In the genomic region with DNA sequence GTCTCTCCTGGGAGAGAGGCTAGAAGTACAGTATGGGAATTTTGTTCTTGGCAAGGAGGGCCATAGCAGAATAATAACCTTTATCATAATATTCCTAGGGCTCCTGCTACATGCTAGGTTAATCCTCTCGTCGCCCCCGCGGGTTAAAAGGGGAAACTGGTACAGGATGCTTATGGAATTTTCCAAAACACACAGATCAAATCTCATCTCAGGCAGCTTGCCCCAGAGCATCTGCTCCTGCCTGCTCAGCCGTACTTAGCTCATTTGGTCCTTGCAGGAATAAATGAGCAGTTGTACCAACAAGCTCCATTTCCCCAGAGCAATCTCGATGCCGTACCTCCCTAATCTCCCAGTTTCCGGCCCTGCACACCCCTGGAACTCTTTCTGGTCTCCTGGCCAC, we compare ENCODE assay signal across 13 mouse cellular contexts. TPM values are rescaled to one million over a fixed set of nuclear protein-coding genes. Genes with fewer than 3 reads are reported as not detected.
DNase-seq lines count a peak whose midpoint lies in the region; ATAC-seq lines count a peak whose summit lies in the region.
"Had no signal": no experiment of that assay in that cellular context is flagged by ENCODE, and none has a peak within 500 bp of the region (broad histone marks: within the 10 kb centered on the region; RNA-seq: fewer than 3 reads in every experiment).

No protein-coding gene starts in this region.

- no peak for ATAC-seq in forebrain, embryonic 14.5 days
- ATAC-seq in forebrain, embryonic 12.5 days (ENCODE audit: low FRiP score): no peak
- no peak for ATAC-seq in neural tube, embryonic 15.5 days (ENCODE audit: low FRiP score)
- no peak for ATAC-seq in heart, embryonic 12.5 days (ENCODE audit: insufficient number of reproducible peaks, low FRiP score)

- H3K27ac ChIP-seq in forebrain, embryonic 14.5 days (ENCODE audit: low read depth, low read length): peak overlapping the region; percentile 33; the same call in 1 of the 2 replicates
- H3K27ac ChIP-seq in forebrain, embryonic 12.5 days: no peak overlapping the region
- H3K27ac ChIP-seq in neural tube, embryonic 15.5 days (replicated peaks): peak overlapping the region; percentile 38; the same call in 1 of the 2 replicates
- H3K27ac ChIP-seq in heart, embryonic 12.5 days (ENCODE audit: poor library complexity, severe bottlenecking): no peak overlapping the region
- H3K27ac ChIP-seq: neural tube, embryonic 12.5 days had no signal

- no peak overlapping the region for H3K4me3 ChIP-seq in forebrain, embryonic 14.5 days (ENCODE audit: low read depth, low read length)
- no peak overlapping the region for H3K4me3 ChIP-seq in forebrain, embryonic 12.5 days (replicated peaks)
- no peak overlapping the region for H3K4me3 ChIP-seq in neural tube, embryonic 15.5 days (replicated peaks)
- H3K4me3 ChIP-seq in heart, embryonic 12.5 days: no peak overlapping the region
- H3K4me3 ChIP-seq: neural tube, embryonic 12.5 days had no signal

- H3K9me3 ChIP-seq in forebrain, embryonic 14.5 days (replicated peaks; ENCODE audit: control insufficient read depth, low read length): no peaks in the 10 kb centered on the region
- H3K9me3 ChIP-seq in forebrain, embryonic 12.5 days: no peaks in the 10 kb centered on the region
- H3K9me3 ChIP-seq in neural tube, embryonic 15.5 days (replicated peaks): no peaks in the 10 kb centered on the region
- no peaks in the 10 kb centered on the region for H3K9me3 ChIP-seq in heart, embryonic 12.5 days (replicated peaks)
- H3K9me3 ChIP-seq: neural tube, embryonic 12.5 days had no signal

- DNase-seq in forebrain, embryonic 14.5 days (ENCODE audit: low spot score): no peak
- DNase-seq in neural tube, embryonic 10.5 days (ENCODE audit: extremely low spot score, low spot score): no peak
- DNase-seq in layer of hippocampus, adult 11-12 months (ENCODE audit: low spot score): peak; percentile 51
- DNase-seq in telencephalon, adult 2 months (ENCODE audit: low read depth, low spot score): peak; percentile 45
- no peak for DNase-seq in adrenal gland, postnatal 4 days (ENCODE audit: low spot score in 2 of 2)
- DNase-seq: kidney, adult 18-20 months; liver had no signal

- H3K27me3 ChIP-seq in forebrain, embryonic 14.5 days (replicated peaks; ENCODE audit: control insufficient read depth, insufficient read depth, low read length): no peaks in the 10 kb centered on the region
- 0 out of 2 replicates have a peak, but pooled peaks cover 8% of the 10 kb centered on the region for H3K27me3 ChIP-seq in forebrain, embryonic 12.5 days
- peaks cover 9% of the 10 kb centered on the region; the same call in 1 of the 2 replicates for H3K27me3 ChIP-seq in neural tube, embryonic 15.5 days (replicated peaks)
- no peaks in the 10 kb centered on the region; the same call in 1 of the 2 replicates for H3K27me3 ChIP-seq in heart, embryonic 12.5 days (replicated peaks)
- H3K27me3 ChIP-seq: neural tube, embryonic 12.5 days had no signal

- no peak overlapping the region for H3K4me2 ChIP-seq in forebrain, embryonic 14.5 days (ENCODE audit: low read length)
- no peak overlapping the region for H3K4me2 ChIP-seq in forebrain, embryonic 12.5 days
- no peak overlapping the region for H3K4me2 ChIP-seq in neural tube, embryonic 15.5 days
- H3K4me2 ChIP-seq in heart, embryonic 12.5 days: no peak overlapping the region
- H3K4me2 ChIP-seq: neural tube, embryonic 12.5 days had no signal

- WGBS in forebrain, embryonic 14.5 days: 63% methylated on average over 8 of the region's 8 CpGs
- 73% methylated on average over 8 of the region's 8 CpGs for WGBS in forebrain, embryonic 12.5 days
- WGBS in neural tube, embryonic 15.5 days: 64% methylated on average over 8 of the region's 8 CpGs
- WGBS in heart, embryonic 12.5 days: 64% methylated on average over 8 of the region's 8 CpGs

- peaks cover 14% of the 10 kb centered on the region for H3K4me1 ChIP-seq in forebrain, embryonic 14.5 days (ENCODE audit: control insufficient read depth, insufficient read depth, low read length)
- peaks cover 44% of the 10 kb centered on the region for H3K4me1 ChIP-seq in forebrain, embryonic 12.5 days
- H3K4me1 ChIP-seq in neural tube, embryonic 15.5 days: peaks cover 36% of the 10 kb centered on the region
- peaks cover 37% of the 10 kb centered on the region for H3K4me1 ChIP-seq in heart, embryonic 12.5 days (replicated peaks)

- H3K36me3 ChIP-seq in forebrain, embryonic 14.5 days (ENCODE audit: control insufficient read depth, insufficient read depth, low read length): no peaks in the 10 kb centered on the region
- no peaks in the 10 kb centered on the region for H3K36me3 ChIP-seq in forebrain, embryonic 12.5 days (replicated peaks)
- H3K36me3 ChIP-seq in neural tube, embryonic 15.5 days: no peaks in the 10 kb centered on the region
- no peaks in the 10 kb centered on the region for H3K36me3 ChIP-seq in heart, embryonic 12.5 days
- H3K36me3 ChIP-seq: neural tube, embryonic 12.5 days had no signal

- H3K9ac ChIP-seq in forebrain, embryonic 14.5 days (ENCODE audit: low read length): no peak overlapping the region; the same call in 1 of the 2 replicates
- H3K9ac ChIP-seq in forebrain, embryonic 12.5 days: no peak overlapping the region
- H3K9ac ChIP-seq in neural tube, embryonic 15.5 days (replicated peaks): no peak overlapping the region
- H3K9ac ChIP-seq in heart, embryonic 12.5 days: no peak overlapping the region

RNA-seq across cellular contexts. Expression of a gene that starts 31.2 kb away (rescaled TPM):
- 2.7 and 3.0 TPM in 2 replicates for polyA plus RNA-seq in forebrain, embryonic 14.5 days (2014; fragmentation: Nextera tagmentation; extraction: Ambion mirVana)
- 0.46 and 0.81 TPM in 2 replicates for polyA plus RNA-seq in forebrain, embryonic 12.5 days (2016; fragmentation: Nextera tagmentation; extraction: Ambion mirVana)
- polyA plus RNA-seq in neural tube, embryonic 15.5 days (2015; fragmentation: Nextera tagmentation; extraction: Ambion mirVana): 1.9 and 2.7 TPM in 2 replicates
- 6.3 and 7.6 TPM in 2 replicates for polyA plus RNA-seq in heart, embryonic 12.5 days (2016; fragmentation: Nextera tagmentation; extraction: Ambion mirVana)
- total RNA-seq in adrenal gland, postnatal 4 days (2021): 1 to 10 TPM; 2.3 to 2.8 TPM
- total RNA-seq: granulocyte monocyte progenitor cell, adult 5-6 weeks; MEL had no signal

RNA-seq across cellular contexts. Expression of a gene that starts 48.0 kb away (rescaled TPM):
- polyA plus RNA-seq in forebrain, embryonic 14.5 days (2014; fragmentation: Nextera tagmentation; extraction: Ambion mirVana): 14.1 and 18.8 TPM in 2 replicates
- 1.4 and 2.5 TPM in 2 replicates for polyA plus RNA-seq in forebrain, embryonic 12.5 days (2016; fragmentation: Nextera tagmentation; extraction: Ambion mirVana)
- 11.2 and 12.4 TPM in 2 replicates for polyA plus RNA-seq in neural tube, embryonic 15.5 days (2015; fragmentation: Nextera tagmentation; extraction: Ambion mirVana)
- polyA plus RNA-seq in heart, embryonic 12.5 days (2016; fragmentation: Nextera tagmentation; extraction: Ambion mirVana): 6.2 and 7.0 TPM in 2 replicates
- total RNA-seq in adrenal gland, postnatal 4 days (2021): 1 to 10 TPM in 1 of 2 experiments, under 1 TPM in 1; 0.76 to 9.4 TPM
- total RNA-seq: granulocyte monocyte progenitor cell, adult 5-6 weeks; MEL had no signal

Comparison
In these comparisons a context has a peak if more than half of its experiments do, and no peak if none do; other contexts are left out.
1. H3K27ac ChIP-seq: peak in forebrain, embryonic 14.5 days (single experiment) and neural tube, embryonic 15.5 days (single experiment); none in forebrain, embryonic 12.5 days (single experiment) and heart, embryonic 12.5 days (single experiment).
2. DNase-seq: peak in layer of hippocampus, adult 11-12 months (single experiment) and telencephalon, adult 2 months (single experiment); none in forebrain, embryonic 14.5 days (single experiment), neural tube, embryonic 10.5 days (single experiment) and adrenal gland, postnatal 4 days (0 of 2).